Mouse (Mus musculus) kidney, adult 2 months (tissue): ENCODE results near the gene Pla2g4c.

Experiments used
- CTCF ChIP-seq: fragments of 200-500 bp; conservative IDR thresholded peaks from 2 replicates; pipeline ENCODE4 v1.5.1; 2011; ENCODE audit warnings: low read depth, mild to moderate bottlenecking, control low read depth, low read length, moderate library complexity, mixed read lengths; ENCODE audit not compliant: insufficient read depth, insufficient read length
- POLR2A ChIP-seq: fragments of 200-500 bp; IDR thresholded peaks from one replicate; pipeline ENCODE4 v1.6.1; 2011; ENCODE audit warnings: low read depth, low read length, control low read depth

DNA sequence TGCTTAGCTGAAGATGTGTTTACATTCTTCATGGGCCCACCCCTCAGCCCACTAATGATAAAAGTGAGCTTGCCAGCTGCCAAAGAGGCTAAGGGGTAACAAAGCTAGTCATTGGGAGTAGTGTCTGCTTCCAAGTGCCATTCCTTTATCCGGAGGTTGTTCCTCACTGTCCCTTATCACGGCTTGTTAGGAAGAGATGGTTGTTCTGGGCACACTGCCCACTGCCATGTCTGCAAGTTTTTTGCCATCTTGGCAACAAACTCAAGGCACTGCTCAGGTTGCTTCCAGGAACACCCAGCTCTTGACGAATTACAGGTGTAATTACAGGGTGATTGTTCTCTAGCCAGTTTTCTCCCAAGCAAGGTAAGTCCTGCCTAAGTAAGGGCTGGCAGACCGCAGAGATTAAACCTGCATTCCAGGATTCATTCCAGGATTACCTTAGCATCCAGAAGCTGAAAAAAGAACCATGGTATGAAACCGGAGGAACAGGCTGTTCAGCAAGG is 10.3 kb upstream of the Pla2g4c start:
- no peak for TF ChIP-seq CTCF
- no peak for TF ChIP-seq POLR2A
